Mouse (Mus musculus): ENCODE measurements at regions not wholly inside any gene's neighbourhood (a gene's known extent, or its start where the extent isn't known, plus 50 kb on each side); places are given as distances from the start of the nearest gene placed in this dataset.

GRCm38 (mm10) chr10:60889792-60890191 is 58.4 kb upstream of the Unc5b start:
- peak in 1 of 2 experiments; percentile 36 for DNase-seq (ENCODE audit: low spot score in 2 of 2)

GRCm38 (mm10) chr10:60888541-60888940 is 57.2 kb upstream of the Unc5b start:
- DNase-seq (ENCODE audit: low spot score in 2 of 2), result no peak

GRCm38 (mm10) chr10:60885348-60886275 is 54.2 kb upstream of the Unc5b start:
- DNase-seq (ENCODE audit: low spot score in 2 of 2), result no peak

- no peak for DNase-seq (ENCODE audit: low spot score in 2 of 2)
Observed at GRCm38 (mm10) chr10:60884806-60885205, 53.4 kb upstream of the Unc5b start.

Data from frontal cortex, postnatal 10 days (tissue).